Mouse (Mus musculus): ENCODE measurements around the gene Pced1b.
A peak's percentile ranks its signal among the peaks of the same experiment; 100 is the strongest.

The Pced1b gene

GRCm38 (mm10) chr15:97287436-97288143, 40.7 kb downstream of the Pced1b start:
- DNase-seq: no peak

GRCm38 (mm10) chr15:97288690-97289089, 41.8 kb downstream of the Pced1b start:
- DNase-seq: no peak

GRCm38 (mm10) chr15:97289176-97289575, 42.3 kb downstream of the Pced1b start:
- DNase-seq: no peak

GRCm38 (mm10) chr15:97290351-97290750, 43.4 kb downstream of the Pced1b start:
- DNase-seq: no peak

- DNase-seq: no peak
These were observed 44.6 kb downstream of the Pced1b start for GRCm38 (mm10) chr15:97291291-97292050.

GRCm38 (mm10) chr15:97307935-97308334, 61.0 kb downstream of the Pced1b start:
- DNase-seq: no peak

- DNase-seq: no peak
These were observed 62.6 kb downstream of the Pced1b start for GRCm38 (mm10) chr15:97309533-97309932.

GRCm38 (mm10) chr15:97310251-97310650, 63.3 kb downstream of the Pced1b start:
- no peak for DNase-seq

GRCm38 (mm10) chr15:97311211-97311610, 64.3 kb downstream of the Pced1b start:
- no peak for DNase-seq

GRCm38 (mm10) chr15:97311937-97312336, 65.0 kb downstream of the Pced1b start:
- peak in 1 of 2 experiments; percentile 30 for DNase-seq

- no peak for DNase-seq
These were observed 68.0 kb downstream of the Pced1b start for GRCm38 (mm10) chr15:97314720-97315421.

- DNase-seq: peak in 1 of 2 experiments; percentile 23
These were observed 68.5 kb downstream of the Pced1b start for GRCm38 (mm10) chr15:97315422-97315757.

GRCm38 (mm10) chr15:97318365-97319001, 71.6 kb downstream of the Pced1b start:
- no peak for DNase-seq

GRCm38 (mm10) chr15:97322821-97323220, 75.9 kb downstream of the Pced1b start:
- no peak for DNase-seq

- DNase-seq: no peak
These were observed 76.6 kb downstream of the Pced1b start for GRCm38 (mm10) chr15:97323466-97323865.

- no peak for DNase-seq
These were observed 77.4 kb downstream of the Pced1b start for GRCm38 (mm10) chr15:97324311-97324710.

GRCm38 (mm10) chr15:97327500-97328081, 80.7 kb downstream of the Pced1b start:
- DNase-seq: peak; percentile 17 to 23

GRCm38 (mm10) chr15:97332582-97332981, 85.7 kb downstream of the Pced1b start:
- DNase-seq: no peak

GRCm38 (mm10) chr15:97337636-97338352, 90.9 kb downstream of the Pced1b start:
- peak in 1 of 2 experiments; percentile 46 for DNase-seq

- no peak for DNase-seq
These were observed 91.6 kb downstream of the Pced1b start for GRCm38 (mm10) chr15:97338377-97339060.

- DNase-seq: no peak
These were observed 95.4 kb downstream of the Pced1b start for GRCm38 (mm10) chr15:97342336-97342735.
